Mouse (Mus musculus): ENCODE results near the gene Spata21. TPM values are rescaled to one million over a fixed set of nuclear protein-coding genes. Genes with fewer than 3 reads are reported as not detected.

The Spata21 gene
- not detected in 2 replicates for total RNA-seq (2015)
- total RNA-seq (2017) = not detected in 2 replicates

- no peak for ATAC-seq (replicated peaks; ENCODE audit: poor library complexity)
Observed at GRCm38 (mm10) chr4:141088033-141088432, at the start of gene Spata21. TSS of gene Spata21 (plus strand) at chr4:141088333.

- ATAC-seq (replicated peaks; ENCODE audit: poor library complexity) = no peak
Observed at GRCm38 (mm10) chr4:141041117-141041516, 47.0 kb upstream of the Spata21 start.

- peak; percentile 84 for ATAC-seq (replicated peaks; ENCODE audit: poor library complexity)
Observed at GRCm38 (mm10) chr4:141044816-141045215, 43.3 kb upstream of the Spata21 start.

GRCm38 (mm10) chr4:141048810-141049475 lies 39.2 kb upstream of the Spata21 start:
- ATAC-seq (replicated peaks; ENCODE audit: poor library complexity) = no peak

- ATAC-seq (replicated peaks; ENCODE audit: poor library complexity) = no peak
Observed at GRCm38 (mm10) chr4:141049476-141049835, 38.7 kb upstream of the Spata21 start.

- no peak for ATAC-seq (replicated peaks; ENCODE audit: poor library complexity)
Observed at GRCm38 (mm10) chr4:141052442-141052841, 35.7 kb upstream of the Spata21 start.

- ATAC-seq (replicated peaks; ENCODE audit: poor library complexity) = no peak
Observed at GRCm38 (mm10) chr4:141053138-141053537, 35.0 kb upstream of the Spata21 start.

GRCm38 (mm10) chr4:141053568-141054161 lies 34.5 kb upstream of the Spata21 start:
- no peak for ATAC-seq (replicated peaks; ENCODE audit: poor library complexity)

GRCm38 (mm10) chr4:141056970-141057369 lies 31.2 kb upstream of the Spata21 start:
- ATAC-seq (replicated peaks; ENCODE audit: poor library complexity) = no peak

- no peak for ATAC-seq (replicated peaks; ENCODE audit: poor library complexity)
Observed at GRCm38 (mm10) chr4:141058835-141059234, 29.3 kb upstream of the Spata21 start.

GRCm38 (mm10) chr4:141059616-141060425 lies 28.3 kb upstream of the Spata21 start:
- ATAC-seq (replicated peaks; ENCODE audit: poor library complexity) = peak; percentile 4

- ATAC-seq (replicated peaks; ENCODE audit: poor library complexity) = peak; percentile 83
Observed at GRCm38 (mm10) chr4:141060426-141061301, 27.5 kb upstream of the Spata21 start, which contains the start of gene Crocc. TSS of gene Crocc (minus strand) at chr4:141060550.

GRCm38 (mm10) chr4:141064104-141064659 lies 24.0 kb upstream of the Spata21 start:
- ATAC-seq (replicated peaks; ENCODE audit: poor library complexity) = no peak

GRCm38 (mm10) chr4:141065123-141065522 lies 23.0 kb upstream of the Spata21 start:
- ATAC-seq (replicated peaks; ENCODE audit: poor library complexity) = peak; percentile 56

GRCm38 (mm10) chr4:141066709-141067515 lies 21.2 kb upstream of the Spata21 start:
- ATAC-seq (replicated peaks; ENCODE audit: poor library complexity) = no peak

GRCm38 (mm10) chr4:141067516-141068046 lies 20.6 kb upstream of the Spata21 start:
- no peak for ATAC-seq (replicated peaks; ENCODE audit: poor library complexity)

- peak; percentile 74 for ATAC-seq (replicated peaks; ENCODE audit: poor library complexity)
Observed at GRCm38 (mm10) chr4:141068655-141069054, 19.5 kb upstream of the Spata21 start.

- peak; percentile 47 for ATAC-seq (replicated peaks; ENCODE audit: poor library complexity)
Observed at GRCm38 (mm10) chr4:141069731-141070130, 18.4 kb upstream of the Spata21 start.

GRCm38 (mm10) chr4:141072502-141072901 lies 15.6 kb upstream of the Spata21 start:
- ATAC-seq (replicated peaks; ENCODE audit: poor library complexity) = no peak

Data from megakaryocyte progenitor cell, adult 5-6 weeks (primary cell).